Mouse (Mus musculus): ENCODE measurements around the gene Prepl. TPM values are rescaled to one million over a fixed set of nuclear protein-coding genes. Genes with fewer than 3 reads are reported as not detected.

Gene Prepl
- polyA plus RNA-seq (2012; rRNA removed): 9.6 and 10.0 TPM in 2 replicates

DNA sequence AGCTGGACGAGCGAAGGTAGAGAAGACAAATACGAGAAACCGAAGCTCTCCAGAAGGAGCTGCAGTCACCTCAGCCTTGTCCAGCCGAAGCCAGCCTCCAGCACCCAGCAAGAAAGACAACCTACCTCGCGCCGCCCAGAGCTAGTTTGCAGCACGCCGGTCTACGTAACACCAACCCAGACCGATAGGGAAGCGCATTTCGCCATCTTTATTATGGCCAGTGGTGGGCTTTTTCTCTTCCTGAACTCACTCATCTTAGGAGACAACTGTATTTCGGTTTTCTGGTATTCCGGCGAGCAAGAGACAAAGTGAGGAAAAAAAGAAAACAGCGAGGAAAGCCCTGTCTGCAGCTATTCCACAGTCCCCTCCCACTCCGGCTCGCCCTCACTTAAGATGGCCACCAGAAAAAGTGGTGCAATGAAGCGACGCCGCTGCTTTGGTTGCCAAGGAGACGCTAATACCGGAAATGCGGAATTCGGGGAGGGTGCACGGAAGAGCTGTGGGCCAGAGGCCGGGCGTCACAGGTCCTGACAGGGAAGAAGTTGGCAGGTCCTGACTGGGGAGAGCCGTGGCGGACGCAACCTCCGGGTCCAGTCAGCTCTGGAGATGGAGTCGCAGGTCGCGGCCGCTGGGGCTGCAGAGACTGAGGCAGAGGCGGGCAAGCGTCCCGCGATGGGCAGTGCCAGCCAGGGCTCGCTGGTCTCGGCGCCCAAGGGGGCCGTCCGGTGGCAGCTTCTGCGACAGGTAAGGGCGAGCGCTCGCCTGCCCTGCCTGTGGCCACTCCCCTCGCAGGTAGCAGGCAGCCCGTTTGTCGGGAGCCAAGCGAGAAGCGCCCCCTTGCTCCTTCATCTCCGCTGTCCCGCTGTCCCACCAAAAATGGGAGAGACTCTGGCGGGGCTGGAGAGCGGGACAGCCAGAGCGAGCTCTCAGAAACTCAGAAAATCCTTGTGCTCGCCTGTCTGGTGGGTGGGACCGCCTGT lies at the start of gene Prepl, which contains the start of gene Camkmt:
Gene Prepl (minus strand): TSS at position 122 of the 980 bp plus-strand sequence.
Gene Camkmt (plus strand): TSS at position 433 of the 980 bp plus-strand sequence.

GRCm38 (mm10) chr17:85028093-85028739 lies 61.8 kb downstream of the Prepl start, which contains the start of gene Slc3a1:
TSS of gene Slc3a1 (plus strand) at chr17:85028376.

Other genes with a start within 250 kb of the Prepl start
- 13.6 and 18.4 TPM in 2 replicates for gene Ppm1b, start 133.5 kb downstream of the Prepl start, polyA plus RNA-seq (2012; rRNA removed)
- 0.30 and 0.35 TPM in 2 replicates for gene Slc3a1, start 61.9 kb downstream of the Prepl start, polyA plus RNA-seq (2012; rRNA removed)
- 3.0 and 7.8 TPM in 2 replicates for gene Camkmt, start 311 bp upstream of the Prepl start, polyA plus RNA-seq (2012; rRNA removed)